Mouse (Mus musculus): ENCODE measurements around the gene Gadd45gip1. TPM values are rescaled to one million over a fixed set of nuclear protein-coding genes. Genes with fewer than 3 reads are reported as not detected.

Gadd45gip1 gene
- 10 to 100 TPM; 20.5 to 22.6 TPM for total RNA-seq (2021)
- long read RNA-seq, experiment 1, transcript Gadd45gip1-201 (2 exons, 2,494 nt), result major isoform, 92 of 619 reads
- long read RNA-seq, experiment 1, partial matches to known transcripts, result 526 of 619 reads
- long read RNA-seq, experiment 1, other reads (novel, unspliced or antisense), result 1 of 619 reads
- long read RNA-seq, experiment 2, transcript Gadd45gip1-201 (2 exons, 2,494 nt), result major isoform, 81 of 420 reads
- long read RNA-seq, experiment 2, partial matches to known transcripts, result 337 of 420 reads
- long read RNA-seq, experiment 2, other reads (novel, unspliced or antisense), result 2 of 420 reads

GRCm38 (mm10) chr8:84831490-84831889 lies at the start of gene Gadd45gip1:
Gene Gadd45gip1, plus strand, starts transcription at chr8:84831522.
- peak; percentile 52 for DNase-seq

- no peak for DNase-seq
These were observed 49.4 kb upstream of the Gadd45gip1 start for GRCm38 (mm10) chr8:84781686-84782505.

- no peak for DNase-seq
These were observed 48.6 kb upstream of the Gadd45gip1 start for GRCm38 (mm10) chr8:84782680-84783079.

GRCm38 (mm10) chr8:84783198-84783918 lies 48.0 kb upstream of the Gadd45gip1 start:
- DNase-seq, result no peak

- no peak for DNase-seq
These were observed 47.3 kb upstream of the Gadd45gip1 start for GRCm38 (mm10) chr8:84783919-84784581.

DNA sequence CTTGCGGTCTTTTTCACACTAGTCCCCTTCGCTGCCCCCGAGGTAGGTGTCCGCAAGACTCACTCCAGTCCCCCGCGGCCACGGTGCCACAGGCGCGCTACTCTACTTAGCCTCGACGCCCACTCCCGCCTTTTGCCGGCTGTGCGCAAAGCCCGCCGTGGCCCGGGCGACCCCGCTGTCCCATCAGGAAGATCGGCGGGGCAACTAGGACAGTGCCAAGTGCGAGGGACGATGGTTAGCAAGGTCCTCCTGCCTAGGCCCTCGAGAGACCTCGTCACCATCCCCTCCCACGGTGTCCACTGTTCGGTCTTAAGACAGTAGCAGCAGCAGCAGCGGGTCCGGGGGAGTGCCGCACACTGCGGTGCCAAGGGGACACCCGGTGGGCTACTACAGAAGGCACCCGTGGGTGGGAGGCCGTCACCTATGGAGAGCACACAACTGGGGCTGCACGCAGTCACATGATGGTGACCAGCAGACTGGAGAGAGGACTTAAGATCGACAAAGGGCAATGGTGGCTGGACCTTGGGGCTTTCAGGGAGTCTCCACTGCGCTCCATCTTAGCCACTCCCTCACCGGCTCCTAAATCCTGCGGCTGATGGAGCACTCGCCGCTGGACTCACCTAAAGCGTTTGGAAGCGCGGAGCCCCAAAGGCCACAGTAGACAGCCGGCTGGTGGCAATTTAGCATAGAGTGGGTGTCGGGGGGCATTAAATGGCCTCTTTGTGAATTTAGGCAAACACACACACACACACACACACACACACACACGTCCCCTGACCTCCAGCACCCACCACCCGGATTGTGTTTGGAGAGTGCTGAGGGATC lies 46.4 kb upstream of the Gadd45gip1 start:
- no peak for DNase-seq

- DNase-seq, result no peak
These were observed 45.9 kb upstream of the Gadd45gip1 start for GRCm38 (mm10) chr8:84785506-84785755.

- DNase-seq, result peak; percentile 78
These were observed 45.3 kb upstream of the Gadd45gip1 start for GRCm38 (mm10) chr8:84785756-84786677.

DNA sequence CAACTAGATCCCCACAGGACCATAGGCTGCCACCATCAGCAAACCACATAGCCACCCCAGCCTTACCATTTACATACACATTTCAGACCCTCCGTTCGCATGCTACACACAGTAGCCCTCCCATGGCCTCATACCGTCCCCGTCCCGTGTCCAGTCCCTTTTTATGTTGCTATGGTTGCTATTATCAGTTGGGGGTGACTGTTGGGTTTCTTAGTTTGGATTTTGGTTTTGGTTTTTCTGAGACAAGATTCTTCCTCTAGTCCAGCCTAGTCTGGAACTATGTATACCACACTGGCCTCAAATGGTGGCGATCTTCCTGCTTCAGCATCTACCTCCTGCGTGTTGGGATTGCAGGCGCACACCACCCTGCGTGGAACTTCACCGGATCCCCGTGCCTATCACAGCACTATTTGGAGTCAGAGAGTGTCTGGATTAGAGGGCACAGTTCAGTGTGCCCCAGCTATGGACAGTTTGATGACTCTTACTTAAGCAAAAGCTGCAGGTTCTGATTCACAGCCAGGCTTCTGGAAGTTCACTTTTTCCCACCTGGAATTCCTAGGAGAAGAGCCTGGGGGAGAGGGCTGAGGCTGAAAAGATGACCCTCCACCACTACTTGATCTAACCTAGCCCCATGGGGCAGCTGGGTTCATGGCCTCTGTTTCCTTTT lies 44.4 kb upstream of the Gadd45gip1 start:
- DNase-seq, result no peak

DNA sequence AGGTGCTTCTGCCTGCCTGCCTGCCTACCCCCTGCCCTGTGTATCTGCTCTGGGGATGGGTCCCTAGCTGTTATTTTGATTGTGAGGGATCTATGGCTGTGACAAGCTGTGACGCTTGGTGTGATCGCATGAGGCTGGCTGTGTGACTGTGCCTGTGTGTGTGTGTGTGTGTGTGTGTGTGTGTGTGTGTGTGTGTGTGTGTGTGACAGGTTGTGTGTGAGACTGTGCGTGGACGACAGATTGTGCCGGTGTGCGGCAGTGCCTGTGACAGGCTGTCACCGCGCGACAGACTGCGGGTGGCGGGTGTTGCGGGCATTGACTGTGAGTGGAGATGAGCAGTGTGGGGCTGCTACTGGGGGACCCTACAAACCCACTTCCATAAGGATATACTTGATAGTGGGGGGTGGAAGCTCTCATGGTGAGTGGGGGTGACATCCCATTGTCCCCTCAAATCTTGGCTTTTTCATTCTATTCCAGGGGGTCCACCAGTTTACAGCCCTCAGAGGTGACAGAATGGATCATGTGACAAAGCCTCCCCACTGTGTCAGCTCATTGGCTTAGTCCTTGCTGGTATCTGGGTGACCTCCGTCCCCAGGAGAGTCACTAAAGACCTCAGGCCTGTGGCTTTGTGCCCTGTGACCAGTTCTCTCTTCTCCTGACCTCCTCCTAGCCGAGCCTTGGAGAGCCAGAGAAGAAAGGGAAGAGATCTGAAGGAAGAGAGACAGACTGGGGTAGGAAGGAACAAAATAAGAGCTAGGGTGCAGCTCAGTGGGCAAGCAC lies 43.6 kb upstream of the Gadd45gip1 start:
- no peak for DNase-seq

DNA sequence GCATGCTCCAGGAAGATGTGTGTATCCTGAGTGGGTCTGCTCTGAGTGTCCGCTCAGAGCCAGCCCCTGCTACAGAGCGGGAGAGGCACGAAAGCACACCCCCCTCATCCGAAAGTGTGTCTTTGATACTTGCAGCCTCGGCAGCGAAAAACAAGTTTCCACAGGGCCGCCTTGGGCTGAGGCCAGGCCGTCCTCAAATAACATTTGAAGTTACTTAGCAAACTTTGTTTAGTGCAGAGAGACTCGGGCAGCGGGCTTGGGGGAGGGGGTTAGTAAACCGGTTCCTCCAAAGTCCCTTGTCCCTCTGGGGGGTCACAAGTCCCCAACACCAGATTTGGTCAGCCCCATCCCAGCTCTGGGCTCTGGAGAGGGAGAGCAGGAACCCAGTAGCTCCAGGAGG lies 42.4 kb upstream of the Gadd45gip1 start:
- DNase-seq, result peak; percentile 78

DNA sequence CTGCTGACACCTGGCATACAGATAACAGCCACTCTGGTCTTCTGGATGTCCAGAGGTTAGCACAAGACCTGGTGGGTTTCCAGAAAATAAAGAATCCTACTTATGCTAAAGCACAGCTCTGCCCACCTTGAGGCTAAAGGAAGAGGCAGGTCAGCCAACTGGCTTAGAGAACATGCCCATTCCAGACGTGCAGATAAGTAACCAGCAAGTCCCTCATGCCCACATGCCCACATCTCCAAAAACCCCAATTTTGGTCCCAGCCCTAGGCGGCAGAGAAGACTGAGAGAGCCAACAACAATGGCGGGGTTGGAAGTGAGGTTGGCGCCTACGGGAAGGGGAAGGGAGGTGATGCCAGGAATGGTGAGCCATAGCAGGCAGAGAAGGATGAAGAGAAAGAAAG lies 42.0 kb upstream of the Gadd45gip1 start:
- DNase-seq, result no peak

DNA sequence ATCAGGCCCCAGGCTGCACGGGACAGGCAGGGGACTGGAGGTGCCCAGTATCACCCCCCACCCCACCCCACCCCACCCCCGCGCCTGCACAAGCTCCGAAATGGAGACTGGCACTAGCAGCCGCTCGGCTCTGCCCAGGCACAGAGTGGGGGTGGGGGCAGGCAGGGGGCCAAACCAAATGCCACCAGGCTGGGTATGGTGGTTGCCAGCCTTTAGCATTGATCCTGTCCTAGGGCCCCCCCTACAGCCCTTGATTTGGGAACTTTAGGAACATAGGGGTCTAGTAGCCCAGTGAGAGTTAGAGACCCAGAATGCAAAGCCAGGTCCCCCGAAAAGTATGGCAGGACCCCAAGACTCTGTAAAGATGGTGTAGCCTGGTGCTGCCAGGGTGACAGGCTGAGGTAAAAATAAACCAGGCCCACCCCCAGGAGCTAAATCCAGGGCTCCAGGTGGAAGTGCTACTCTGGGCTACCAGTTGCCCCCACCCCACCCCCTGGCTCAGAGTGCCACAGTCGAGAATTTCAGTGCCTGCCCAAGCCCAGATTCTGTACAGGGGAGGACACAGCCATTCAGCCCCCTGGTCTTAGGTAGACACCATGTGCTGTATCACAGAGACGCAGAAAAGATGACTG lies 41.4 kb upstream of the Gadd45gip1 start:
- peak; percentile 86 for DNase-seq

GRCm38 (mm10) chr8:84790537-84790936 lies 40.8 kb upstream of the Gadd45gip1 start:
- peak; percentile 33 for DNase-seq

DNA sequence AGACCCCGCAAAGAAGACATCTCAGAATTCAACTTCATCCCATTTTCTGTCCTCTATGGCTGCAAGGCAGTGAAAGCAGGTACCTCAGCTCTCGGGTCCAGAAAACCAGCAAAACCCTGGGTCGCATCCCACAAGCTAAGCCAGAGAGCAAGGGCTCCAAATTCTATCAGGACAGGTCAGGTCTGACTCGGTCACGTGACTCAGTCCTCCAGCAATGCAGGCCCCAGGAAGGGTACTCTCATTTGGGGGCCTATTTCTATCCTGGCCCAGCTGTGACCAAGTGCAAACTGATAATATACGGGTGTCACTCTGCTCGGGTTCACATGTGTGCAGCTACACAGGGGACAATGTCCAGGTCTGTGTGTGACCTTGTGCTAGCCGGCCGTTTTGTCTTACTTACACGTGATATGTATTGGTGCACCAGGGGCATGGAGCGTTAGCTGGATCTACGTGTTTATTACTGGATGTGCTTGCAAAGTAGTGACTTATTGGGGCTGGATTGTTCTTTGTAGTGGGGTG lies 38.8 kb upstream of the Gadd45gip1 start:
- no peak for DNase-seq

DNA sequence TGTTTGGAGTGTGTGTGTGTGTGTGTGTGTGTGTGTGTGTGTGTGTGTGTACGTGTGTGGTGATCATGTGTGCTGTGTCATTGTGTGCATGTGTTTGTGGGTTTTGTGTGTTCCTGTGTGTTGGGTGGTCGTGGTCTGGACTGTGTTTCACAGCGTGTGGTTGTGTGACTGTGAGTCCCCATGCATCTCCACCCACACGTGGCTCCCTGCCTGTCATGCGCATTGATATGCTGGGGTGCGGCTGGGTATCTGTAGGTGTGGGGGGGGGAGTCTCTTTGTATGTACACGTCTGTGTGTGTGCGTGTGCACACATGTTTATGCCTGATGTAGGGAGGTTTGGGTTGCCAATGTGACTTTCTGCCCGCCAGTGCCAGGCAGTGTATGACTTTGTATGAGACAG lies 38.2 kb upstream of the Gadd45gip1 start:
- DNase-seq, result no peak

- peak; percentile 80 for DNase-seq
These were observed 37.4 kb upstream of the Gadd45gip1 start for GRCm38 (mm10) chr8:84793791-84794485.

GRCm38 (mm10) chr8:84794486-84794885 lies 36.8 kb upstream of the Gadd45gip1 start:
- peak; percentile 51 for DNase-seq

All from gastrocnemius, postnatal 25 days (tissue).